Mouse (Mus musculus): ENCODE data around the gene Ctdspl.

The Ctdspl gene

DNA sequence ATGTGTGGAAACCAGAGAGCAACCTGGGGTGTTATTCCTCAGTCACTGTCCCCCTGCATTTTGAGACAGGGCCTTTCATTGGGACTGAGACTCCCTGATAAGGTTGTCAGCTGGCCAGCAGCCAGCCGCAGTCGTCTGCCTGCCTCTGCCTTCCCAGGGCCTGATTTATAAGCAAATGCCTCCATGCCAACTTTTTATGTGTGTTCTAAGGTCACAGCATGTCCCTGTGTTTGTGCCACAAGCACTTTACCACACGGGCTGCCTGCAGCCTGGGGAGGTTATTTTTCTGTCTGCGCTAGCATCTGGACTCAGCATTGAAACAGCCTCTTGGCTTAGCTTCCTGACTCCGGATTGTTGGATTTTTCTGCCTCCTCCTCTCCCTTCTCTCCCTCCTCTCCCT is 47.9 kb downstream of the Ctdspl start:
- Histone ChIP-seq H3K36me3 (ENCODE audit: insufficient read depth, low read length) (no peaks in the 10 kb centered on the region), H3K9me3 (ENCODE audit: low read length) (peaks cover 3% of the 10 kb centered on the region), H3K27me3 (ENCODE audit: insufficient read depth, low read length) (peaks cover 23% of the 10 kb centered on the region), H3K4me3 (replicated peaks; ENCODE audit: low read length) (no peak overlapping the region), H3K4me1 (replicated peaks; ENCODE audit: low read depth, low read length) (peaks cover 29% of the 10 kb centered on the region)
- TF ChIP-seq POU5F1 (IDR thresholded peaks at IDR 0.05; ENCODE audit: borderline replicate concordance, low read length) (no peak), NANOG (IDR thresholded peaks at IDR 0.05; ENCODE audit: borderline replicate concordance, low read length) (no peak), CTCF (conservative IDR thresholded peaks at IDR 0.05; ENCODE audit: low read length) (no peak)

GRCm38 (mm10) chr9:118975211-118975671 is 49.0 kb downstream of the Ctdspl start:
- H3K27me3 ChIP-seq (ENCODE audit: insufficient read depth, low read length), result peaks cover 23% of the 10 kb centered on the region
- H3K4me1 ChIP-seq (replicated peaks; ENCODE audit: low read depth, low read length), result peaks cover 30% of the 10 kb centered on the region
- H3K4me3 ChIP-seq (replicated peaks; ENCODE audit: low read length), result 0 out of 2 replicates have a peak overlapping the region, but pooled peaks have one; percentile 39
- TF ChIP-seq NANOG (IDR thresholded peaks at IDR 0.05; ENCODE audit: borderline replicate concordance, low read length), result no peak
- no peak for TF ChIP-seq CTCF (conservative IDR thresholded peaks at IDR 0.05; ENCODE audit: low read length)
- TF ChIP-seq POU5F1 (IDR thresholded peaks at IDR 0.05; ENCODE audit: borderline replicate concordance, low read length), result no peak
- no peaks in the 10 kb centered on the region for H3K36me3 ChIP-seq (ENCODE audit: insufficient read depth, low read length)
- peaks cover 3% of the 10 kb centered on the region for H3K9me3 ChIP-seq (ENCODE audit: low read length)

DNA sequence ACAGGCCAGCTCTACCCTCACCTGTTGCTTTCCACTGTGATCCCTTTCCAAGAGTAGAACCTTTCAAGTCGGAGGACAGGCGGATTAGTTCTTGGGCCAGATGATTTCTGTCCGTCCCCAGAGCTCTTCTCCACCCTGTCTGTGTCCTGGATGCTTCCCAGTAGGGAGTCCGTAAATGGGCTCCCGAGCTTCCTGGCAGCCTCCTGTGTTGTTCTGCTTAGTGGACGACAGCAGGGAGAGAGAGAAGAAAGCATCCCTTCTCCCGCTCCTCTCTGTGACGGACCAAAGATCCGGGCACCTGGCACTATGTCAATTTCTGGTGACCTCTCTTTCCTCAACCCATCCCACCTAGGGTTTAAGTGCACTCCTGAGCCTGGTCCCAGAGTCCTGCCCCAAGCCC is 49.5 kb downstream of the Ctdspl start:
- Histone ChIP-seq H3K4me1 (replicated peaks; ENCODE audit: low read depth, low read length) (peaks cover 35% of the 10 kb centered on the region), H3K9me3 (ENCODE audit: low read length) (peaks cover 3% of the 10 kb centered on the region)
- TF ChIP-seq POU5F1 (IDR thresholded peaks at IDR 0.05; ENCODE audit: borderline replicate concordance, low read length) (no peak), NANOG (IDR thresholded peaks at IDR 0.05; ENCODE audit: borderline replicate concordance, low read length) (no peak), CTCF (conservative IDR thresholded peaks at IDR 0.05; ENCODE audit: low read length) (no peak)

DNA sequence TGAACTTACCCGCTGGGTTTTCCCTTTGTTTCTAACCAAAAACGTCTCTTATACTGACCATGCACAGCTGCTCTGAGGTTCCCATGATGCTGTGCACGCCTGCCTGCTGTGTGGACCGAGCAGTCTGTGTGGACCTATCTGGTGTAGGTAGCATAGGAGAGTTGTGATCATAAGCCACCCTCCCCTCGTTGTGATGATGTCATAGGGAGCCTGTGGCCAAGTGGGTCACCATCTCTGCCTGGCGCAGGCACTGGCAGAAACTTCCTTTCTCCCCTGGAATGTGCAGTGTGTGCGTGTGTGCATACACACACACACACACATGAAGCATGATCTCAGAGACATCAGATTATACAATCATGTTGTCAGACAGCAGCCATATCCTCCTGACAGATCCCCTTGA is 50.3 kb downstream of the Ctdspl start:
- Histone ChIP-seq H3K27me3 (ENCODE audit: insufficient read depth, low read length) (peaks cover 23% of the 10 kb centered on the region), H3K4me3 (replicated peaks; ENCODE audit: low read length) (no peak overlapping the region), H3K4me1 (replicated peaks; ENCODE audit: low read depth, low read length) (peaks cover 43% of the 10 kb centered on the region), H3K9me3 (ENCODE audit: low read length) (no peaks in the 10 kb centered on the region), H3K36me3 (ENCODE audit: insufficient read depth, low read length) (no peaks in the 10 kb centered on the region)
- TF ChIP-seq POU5F1 (IDR thresholded peaks at IDR 0.05; ENCODE audit: borderline replicate concordance, low read length) (no peak), CTCF (conservative IDR thresholded peaks at IDR 0.05; ENCODE audit: low read length) (no peak), NANOG (IDR thresholded peaks at IDR 0.05; ENCODE audit: borderline replicate concordance, low read length) (no peak)

More for the DNA sequence above, 49.5 kb downstream of the Ctdspl start:
- Histone ChIP-seq H3K27me3 (ENCODE audit: insufficient read depth, low read length) (peaks cover 23% of the 10 kb centered on the region), H3K4me3 (replicated peaks; ENCODE audit: low read length) (peak overlapping the region; percentile 39; the same call in 1 of the 2 replicates), H3K36me3 (ENCODE audit: insufficient read depth, low read length) (no peaks in the 10 kb centered on the region)

DNA sequence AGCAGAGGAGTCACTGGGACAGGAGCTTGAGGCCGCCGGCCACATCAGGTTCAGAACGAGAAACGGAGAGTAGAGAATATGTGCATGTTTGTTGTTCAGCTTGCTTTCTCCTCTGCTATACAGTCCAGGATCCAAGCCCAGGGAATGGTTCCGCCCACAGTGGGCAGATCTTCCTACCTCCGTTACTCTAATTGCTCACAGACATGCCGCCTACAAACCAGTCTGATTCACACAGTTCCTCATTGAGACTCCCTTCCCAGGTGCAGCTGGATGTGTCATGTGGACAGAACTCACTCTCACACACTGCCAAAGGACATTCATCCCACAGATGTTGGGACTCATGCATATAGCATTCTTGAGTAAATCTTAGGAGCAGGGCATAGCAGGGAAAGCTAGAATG is 51.2 kb downstream of the Ctdspl start:
- Histone ChIP-seq H3K36me3 (ENCODE audit: insufficient read depth, low read length) (no peaks in the 10 kb centered on the region), H3K4me1 (replicated peaks; ENCODE audit: low read depth, low read length) (peaks cover 51% of the 10 kb centered on the region), H3K9me3 (ENCODE audit: low read length) (no peaks in the 10 kb centered on the region), H3K4me3 (replicated peaks; ENCODE audit: low read length) (no peak overlapping the region), H3K27me3 (ENCODE audit: insufficient read depth, low read length) (peaks cover 30% of the 10 kb centered on the region)
- TF ChIP-seq NANOG (IDR thresholded peaks at IDR 0.05; ENCODE audit: borderline replicate concordance, low read length) (no peak), CTCF (conservative IDR thresholded peaks at IDR 0.05; ENCODE audit: low read length) (no peak), POU5F1 (IDR thresholded peaks at IDR 0.05; ENCODE audit: borderline replicate concordance, low read length) (no peak)

DNA sequence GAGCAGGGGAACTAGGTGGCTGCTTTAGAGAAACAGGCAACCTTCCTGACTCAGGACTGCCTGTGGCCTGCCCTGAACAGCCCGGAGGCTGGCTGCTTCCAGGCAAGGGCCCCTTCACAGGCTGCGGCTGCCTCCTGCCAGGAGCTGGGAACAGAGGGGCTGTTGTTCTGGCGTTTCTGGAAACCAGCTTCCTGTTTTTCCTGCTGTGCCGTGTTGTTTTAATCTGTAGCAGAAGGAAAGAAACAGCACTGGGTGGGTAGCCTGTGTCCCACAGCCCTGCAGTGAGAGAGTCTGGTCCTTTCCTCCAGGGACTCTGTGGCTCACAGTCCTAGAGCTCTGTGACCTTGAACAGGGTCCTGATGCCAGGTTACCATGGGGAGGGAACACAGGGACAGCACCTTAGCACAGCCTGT is 54.2 kb downstream of the Ctdspl start:
- H3K9me3 ChIP-seq (ENCODE audit: low read length), result no peaks in the 10 kb centered on the region
- peaks cover 74% of the 10 kb centered on the region for H3K4me1 ChIP-seq (replicated peaks; ENCODE audit: low read depth, low read length)
- no peaks in the 10 kb centered on the region for H3K36me3 ChIP-seq (ENCODE audit: insufficient read depth, low read length)
- TF ChIP-seq CTCF (conservative IDR thresholded peaks at IDR 0.05; ENCODE audit: low read length), result no peak
- no peak for TF ChIP-seq NANOG (IDR thresholded peaks at IDR 0.05; ENCODE audit: borderline replicate concordance, low read length)
- no peak for TF ChIP-seq POU5F1 (IDR thresholded peaks at IDR 0.05; ENCODE audit: borderline replicate concordance, low read length)
- H3K27me3 ChIP-seq (ENCODE audit: insufficient read depth, low read length), result peaks cover 24% of the 10 kb centered on the region
- peak overlapping the region; percentile 10; the same call in 1 of the 2 replicates for H3K4me3 ChIP-seq (replicated peaks; ENCODE audit: low read length)

GRCm38 (mm10) chr9:118984650-118985432 is 58.6 kb downstream of the Ctdspl start:
- Histone ChIP-seq H3K9me3 (ENCODE audit: low read length) (no peaks in the 10 kb centered on the region), H3K4me1 (replicated peaks; ENCODE audit: low read depth, low read length) (peaks cover 85% of the 10 kb centered on the region), H3K4me3 (replicated peaks; ENCODE audit: low read length) (no peak overlapping the region), H3K27me3 (ENCODE audit: insufficient read depth, low read length) (peaks cover 14% of the 10 kb centered on the region), H3K36me3 (ENCODE audit: insufficient read depth, low read length) (no peaks in the 10 kb centered on the region)
- TF ChIP-seq CTCF (conservative IDR thresholded peaks at IDR 0.05; ENCODE audit: low read length), result no peak
- no peak for TF ChIP-seq NANOG (IDR thresholded peaks at IDR 0.05; ENCODE audit: borderline replicate concordance, low read length)
- TF ChIP-seq POU5F1 (IDR thresholded peaks at IDR 0.05; ENCODE audit: borderline replicate concordance, low read length), result no peak

GRCm38 (mm10) chr9:118986286-118986685 is 60.0 kb downstream of the Ctdspl start:
- no peaks in the 10 kb centered on the region for H3K36me3 ChIP-seq (ENCODE audit: insufficient read depth, low read length)
- no peak overlapping the region for H3K4me3 ChIP-seq (replicated peaks; ENCODE audit: low read length)
- TF ChIP-seq NANOG (IDR thresholded peaks at IDR 0.05; ENCODE audit: borderline replicate concordance, low read length), result no peak
- TF ChIP-seq POU5F1 (IDR thresholded peaks at IDR 0.05; ENCODE audit: borderline replicate concordance, low read length), result no peak
- no peak for TF ChIP-seq CTCF (conservative IDR thresholded peaks at IDR 0.05; ENCODE audit: low read length)

More at GRCm38 (mm10) chr9:118986286-118986685, 60.0 kb downstream of the Ctdspl start:
- H3K9me3 ChIP-seq (ENCODE audit: low read length), result no peaks in the 10 kb centered on the region
- H3K4me1 ChIP-seq (replicated peaks; ENCODE audit: low read depth, low read length), result peaks cover 74% of the 10 kb centered on the region
- H3K27me3 ChIP-seq (ENCODE audit: insufficient read depth, low read length), result peaks cover 17% of the 10 kb centered on the region

All from E14TG2a.4 (cell line).